Mouse (Mus musculus) myocyte (in vitro differentiated cells): Measurements from ENCODE around the gene Jmjd1c.

ENCODE experiments used
- CEBPB ChIP-seq: IDR thresholded peaks from 2 replicates; pipeline ENCODE4 v1.6.1; 2011; ENCODE audit warnings: mild to moderate bottlenecking, moderate library complexity; ENCODE audit not compliant: poor library complexity, insufficient read depth, severe bottlenecking
- E2F4 ChIP-seq: IDR thresholded peaks from one replicate; pipeline ENCODE4 v1.6.1; 2011; ENCODE audit warnings: mild to moderate bottlenecking, control low read depth, moderate library complexity; ENCODE audit not compliant: insufficient read depth
- MAX ChIP-seq: IDR thresholded peaks from one replicate; pipeline ENCODE4 v1.6.1; 2011; ENCODE audit warnings: low read depth, mild to moderate bottlenecking, control low read depth
- MYOD1 ChIP-seq, 3 experiments: IDR thresholded peaks; one replicate each; pipeline ENCODE4 v1.6.1; 2011; ENCODE audit warnings: control low read depth in 2 of 3, low read depth in 2 of 3, mild to moderate bottlenecking in 2 of 3, moderate library complexity in 1 of 3; ENCODE audit not compliant: insufficient read length in 2 of 3, control insufficient read depth in 1 of 3
- MYOG ChIP-seq, 3 experiments: IDR thresholded peaks; one replicate each; pipeline ENCODE4 v1.6.1; 2011; ENCODE audit warnings: control low read depth in 2 of 3, low read depth in 2 of 3, mild to moderate bottlenecking in 2 of 3; ENCODE audit not compliant: insufficient read length in 2 of 3, control insufficient read depth in 1 of 3, insufficient read depth in 1 of 3
- POLR2A ChIP-seq: IDR thresholded peaks from one replicate; pipeline ENCODE4 v1.6.1; 2011; ENCODE audit warnings: low read depth, mild to moderate bottlenecking, control low read depth, moderate library complexity; ENCODE audit not compliant: insufficient read length
- POLR2AphosphoS2 ChIP-seq: IDR thresholded peaks from one replicate; pipeline ENCODE4 v1.6.1; 2011; ENCODE audit warnings: low read depth, control low read depth; ENCODE audit not compliant: insufficient read length
- REST ChIP-seq: IDR thresholded peaks from one replicate; pipeline ENCODE4 v1.6.1; 2011; ENCODE audit warnings: mild to moderate bottlenecking, control low read depth, moderate library complexity; ENCODE audit not compliant: insufficient read depth, insufficient read length
- SRF ChIP-seq: IDR thresholded peaks from one replicate; pipeline ENCODE4 v1.6.1; 2011; ENCODE audit warnings: low read depth; ENCODE audit not compliant: control insufficient read depth, insufficient read length
- TCF12 ChIP-seq: IDR thresholded peaks from one replicate; pipeline ENCODE4 v1.6.1; 2011; ENCODE audit warnings: mild to moderate bottlenecking, control low read depth; ENCODE audit not compliant: poor library complexity, insufficient read depth, severe bottlenecking
- TCF3 ChIP-seq: IDR thresholded peaks from one replicate; pipeline ENCODE4 v1.6.1; 2011; ENCODE audit warnings: low read depth, control low read depth; ENCODE audit not compliant: insufficient read length
- USF1 ChIP-seq: IDR thresholded peaks from one replicate; pipeline ENCODE4 v1.6.1; 2011; ENCODE audit warnings: low read depth, mild to moderate bottlenecking, control low read depth, moderate library complexity

- TF ChIP-seq POLR2A (no peak), E2F4 (no peak), MYOD1 (IDR thresholded peaks at IDR 0.05; ENCODE audit: control insufficient read depth in 1 of 3, insufficient read length in 2 of 3, low read depth in 2 of 3) (no peak), USF1 (no peak), CEBPB (no peak), MYOG (IDR thresholded peaks at IDR 0.05; ENCODE audit: control insufficient read depth in 1 of 3, insufficient read depth in 1 of 3, insufficient read length in 2 of 3, low read depth in 2 of 3) (no peak), TCF3 (no peak), SRF (no peak), MAX (no peak), TCF12 (no peak), POLR2AphosphoS2 (no peak), REST (no peak)
Measured at GRCm38 (mm10) chr10:67275916-67276315, 180.0 kb downstream of the Jmjd1c start.
